ENCODE assay signal across 20 mouse cellular contexts in genomic region chr4:12541508-12541907, GRCm38 (mm10).
"Had no signal": no experiment of that assay in that cellular context is flagged by ENCODE, and none has a peak within 500 bp of the region (broad histone marks: within the 10 kb centered on the region; RNA-seq: fewer than 3 reads in every experiment).

No protein-coding gene starts in this region.

- H3K9me3 ChIP-seq: limb, embryonic 13.5 days; liver, embryonic 12.5 days; liver, embryonic 15.5 days; lung, embryonic 15.5 days; megakaryocyte, embryonic 14.5 days; midbrain, embryonic 12.5 days; neural tube, embryonic 12.5 days; stomach, embryonic 15.5 days had no signal

- H3K4me3 ChIP-seq: limb, embryonic 13.5 days; liver, embryonic 12.5 days; liver, embryonic 15.5 days; lung, embryonic 15.5 days; megakaryocyte, embryonic 14.5 days; midbrain, embryonic 12.5 days; neural tube, embryonic 12.5 days; stomach, embryonic 15.5 days had no signal

- H3K4me2 ChIP-seq: limb, embryonic 13.5 days; liver, embryonic 12.5 days; liver, embryonic 15.5 days; lung, embryonic 15.5 days; midbrain, embryonic 12.5 days; neural tube, embryonic 12.5 days; stomach, embryonic 15.5 days had no signal

- ATAC-seq: liver, embryonic 12.5 days had no signal

- H3K36me3 ChIP-seq: limb, embryonic 13.5 days; liver, embryonic 12.5 days; liver, embryonic 15.5 days; lung, embryonic 15.5 days; midbrain, embryonic 12.5 days; neural tube, embryonic 12.5 days; stomach, embryonic 15.5 days had no signal

- H3K9ac ChIP-seq: limb, embryonic 13.5 days; liver, embryonic 12.5 days; liver, embryonic 15.5 days; lung, embryonic 15.5 days; midbrain, embryonic 12.5 days; neural tube, embryonic 12.5 days; stomach, embryonic 15.5 days had no signal

- DNase-seq: kidney, adult 2 months; kidney, postnatal 10 days; kidney, postnatal 36 days; left cerebral cortex, postnatal 4 days; liver; lung, adult 18-20 months; lung, postnatal 10 days; lung, postnatal 36 days; retina, postnatal 1 day; right cerebral cortex, postnatal 25 days; spleen, adult 18-20 months; thymus, postnatal 25 days had no signal

- H3K4me1 ChIP-seq: liver, embryonic 12.5 days; liver, embryonic 15.5 days; lung, embryonic 15.5 days; megakaryocyte, embryonic 14.5 days had no signal

- H3K27me3 ChIP-seq: limb, embryonic 13.5 days; liver, embryonic 12.5 days; liver, embryonic 15.5 days; lung, embryonic 15.5 days; megakaryocyte, embryonic 14.5 days; midbrain, embryonic 12.5 days; neural tube, embryonic 12.5 days; stomach, embryonic 15.5 days had no signal

- H3K27ac ChIP-seq: limb, embryonic 13.5 days; liver, embryonic 12.5 days; liver, embryonic 15.5 days; lung, embryonic 15.5 days; midbrain, embryonic 12.5 days; neural tube, embryonic 12.5 days; stomach, embryonic 15.5 days had no signal
